In the genomic region with DNA sequence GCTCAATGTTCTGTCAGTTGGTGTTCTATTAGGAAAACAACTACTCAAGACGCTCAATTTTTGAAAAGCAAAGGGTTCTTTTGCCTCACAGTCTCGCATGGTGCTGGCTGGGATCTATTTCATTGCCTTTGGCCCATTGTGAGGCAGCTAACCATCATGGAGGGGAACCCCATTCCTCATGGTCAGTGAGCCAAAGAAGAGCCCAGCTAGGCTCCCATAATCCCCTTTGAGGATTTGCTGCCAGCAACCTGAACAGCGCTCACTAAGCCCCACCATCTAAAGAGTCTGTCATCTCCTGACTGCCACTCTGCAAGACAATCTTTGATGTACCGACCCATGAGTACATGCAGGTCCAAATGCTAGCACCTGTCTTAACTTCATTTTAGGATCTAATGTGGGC, we compare ENCODE assay signal across 25 mouse cellular contexts. TPM values are rescaled to one million over a fixed set of nuclear protein-coding genes. Genes with fewer than 3 reads are reported as not detected.
DNase-seq lines count a peak whose midpoint lies in the region; ATAC-seq and TF ChIP-seq lines count a peak whose summit lies in the region.
"Had no signal": no experiment of that assay in that cellular context is flagged by ENCODE, and none has a peak within 500 bp of the region (broad histone marks: within the 10 kb centered on the region; RNA-seq: fewer than 3 reads in every experiment).

No protein-coding gene starts in this region.

- H3K27ac ChIP-seq in forebrain, embryonic 10.5 days: no peak overlapping the region
- H3K27ac ChIP-seq in forebrain, embryonic 15.5 days (replicated peaks): no peak overlapping the region
- 0 out of 2 replicates have a peak overlapping the region, but pooled peaks have one; percentile 17 for H3K27ac ChIP-seq in midbrain, embryonic 10.5 days (replicated peaks)
- no peak overlapping the region for H3K27ac ChIP-seq in midbrain, postnatal 0 days (ENCODE audit: low read depth, low read length)
- H3K27ac ChIP-seq in midbrain, embryonic 13.5 days: no peak overlapping the region
- no peak overlapping the region for H3K27ac ChIP-seq in midbrain, embryonic 15.5 days
- no peak overlapping the region for H3K27ac ChIP-seq in kidney, adult 2 months (ENCODE audit: insufficient read depth, low read depth, low read length)
- H3K27ac ChIP-seq: heart, adult 2 months; heart, embryonic 10.5 days; heart, embryonic 13.5 days; hindbrain, embryonic 12.5 days had no signal

- no peak for TF ChIP-seq CTCF in midbrain, postnatal 0 days (IDR thresholded peaks at IDR 0.05)
- no peak for TF ChIP-seq CTCF in kidney, adult 2 months (conservative IDR thresholded peaks at IDR 0.05; ENCODE audit: insufficient read depth, insufficient read length, low read depth, low read length)

- H3K4me1 ChIP-seq in forebrain, embryonic 10.5 days: peaks cover 9% of the 10 kb centered on the region
- H3K4me1 ChIP-seq in forebrain, embryonic 15.5 days: no peaks in the 10 kb centered on the region
- H3K4me1 ChIP-seq in midbrain, embryonic 10.5 days: peaks cover 13% of the 10 kb centered on the region
- no peaks in the 10 kb centered on the region for H3K4me1 ChIP-seq in midbrain, postnatal 0 days (ENCODE audit: insufficient read depth, low read length)
- H3K4me1 ChIP-seq in midbrain, embryonic 13.5 days (replicated peaks): no peaks in the 10 kb centered on the region
- no peaks in the 10 kb centered on the region for H3K4me1 ChIP-seq in midbrain, embryonic 15.5 days
- no peaks in the 10 kb centered on the region for H3K4me1 ChIP-seq in kidney, adult 2 months (ENCODE audit: control insufficient read depth, insufficient read depth, low read length)
- H3K4me1 ChIP-seq: heart, embryonic 10.5 days; heart, embryonic 13.5 days; hindbrain, embryonic 12.5 days had no signal

- peak; percentile 26 for DNase-seq in forebrain, embryonic 10.5 days (ENCODE audit: extremely low spot score, low spot score)
- peak; percentile 41 for DNase-seq in midbrain, embryonic 10.5 days (ENCODE audit: low spot score)
- DNase-seq in midbrain, postnatal 0 days (ENCODE audit: low spot score): no peak
- DNase-seq in retina, postnatal 7 days (ENCODE audit: low read depth, low spot score): peak; percentile 6
- DNase-seq in kidney, adult 2 months: no peak
- DNase-seq: adrenal gland, adult 8-10 months; adrenal gland, postnatal 25 days; cerebellum, adult 11-12 months; cerebellum, adult 8-10 months; cerebellum, postnatal 10 days; cerebellum, postnatal 36 days; gastrocnemius, postnatal 25 days; heart, adult 2 months; heart, postnatal 14 days had no signal

- H3K9me3 ChIP-seq in forebrain, embryonic 10.5 days: no peaks in the 10 kb centered on the region
- H3K9me3 ChIP-seq in forebrain, embryonic 15.5 days: no peaks in the 10 kb centered on the region
- 0 out of 2 replicates have a peak, but pooled peaks cover 4% of the 10 kb centered on the region for H3K9me3 ChIP-seq in midbrain, embryonic 10.5 days (replicated peaks)
- H3K9me3 ChIP-seq in midbrain, postnatal 0 days (ENCODE audit: low read length): no peaks in the 10 kb centered on the region
- peaks cover 5% of the 10 kb centered on the region; the same call in 1 of the 2 replicates for H3K9me3 ChIP-seq in midbrain, embryonic 13.5 days
- H3K9me3 ChIP-seq in midbrain, embryonic 15.5 days: no peaks in the 10 kb centered on the region
- H3K9me3 ChIP-seq: heart, embryonic 10.5 days; hindbrain, embryonic 12.5 days had no signal

- no peak for TF ChIP-seq POLR2A in kidney, adult 2 months (IDR thresholded peaks at IDR 0.05; ENCODE audit: low read depth, low read length)

- H3K9ac ChIP-seq in forebrain, embryonic 15.5 days (replicated peaks): no peak overlapping the region
- H3K9ac ChIP-seq in midbrain, postnatal 0 days (replicated peaks; ENCODE audit: low read length, poor library complexity, severe bottlenecking): no peak overlapping the region
- no peak overlapping the region for H3K9ac ChIP-seq in midbrain, embryonic 13.5 days (replicated peaks)
- no peak overlapping the region for H3K9ac ChIP-seq in midbrain, embryonic 15.5 days
- H3K9ac ChIP-seq: heart, embryonic 13.5 days; hindbrain, embryonic 12.5 days had no signal

- no peaks in the 10 kb centered on the region for H3K36me3 ChIP-seq in forebrain, embryonic 10.5 days (replicated peaks)
- H3K36me3 ChIP-seq in forebrain, embryonic 15.5 days: no peaks in the 10 kb centered on the region
- no peaks in the 10 kb centered on the region for H3K36me3 ChIP-seq in midbrain, embryonic 10.5 days
- no peaks in the 10 kb centered on the region for H3K36me3 ChIP-seq in midbrain, postnatal 0 days (ENCODE audit: insufficient read depth, low read length)
- H3K36me3 ChIP-seq in midbrain, embryonic 13.5 days: no peaks in the 10 kb centered on the region
- no peaks in the 10 kb centered on the region for H3K36me3 ChIP-seq in midbrain, embryonic 15.5 days (replicated peaks)
- no peaks in the 10 kb centered on the region for H3K36me3 ChIP-seq in kidney, adult 2 months (ENCODE audit: control insufficient read depth, insufficient read depth, low read length)
- H3K36me3 ChIP-seq: heart, embryonic 10.5 days; heart, embryonic 13.5 days; hindbrain, embryonic 12.5 days had no signal

- no peak overlapping the region for H3K4me3 ChIP-seq in forebrain, embryonic 10.5 days
- H3K4me3 ChIP-seq in forebrain, embryonic 15.5 days: no peak overlapping the region
- H3K4me3 ChIP-seq in midbrain, embryonic 10.5 days: no peak overlapping the region
- H3K4me3 ChIP-seq in midbrain, postnatal 0 days (ENCODE audit: low read depth, low read length): no peak overlapping the region
- no peak overlapping the region for H3K4me3 ChIP-seq in midbrain, embryonic 13.5 days (replicated peaks)
- no peak overlapping the region for H3K4me3 ChIP-seq in midbrain, embryonic 15.5 days
- H3K4me3 ChIP-seq in kidney, adult 2 months (ENCODE audit: insufficient read depth, low read depth, low read length): no peak overlapping the region
- H3K4me3 ChIP-seq: heart, adult 2 months; heart, embryonic 10.5 days; heart, embryonic 13.5 days; hindbrain, embryonic 12.5 days had no signal

- H3K4me2 ChIP-seq in forebrain, embryonic 15.5 days (replicated peaks): no peak overlapping the region
- H3K4me2 ChIP-seq in midbrain, postnatal 0 days (ENCODE audit: low read depth, low read length, poor library complexity, severe bottlenecking): no peak overlapping the region
- H3K4me2 ChIP-seq in midbrain, embryonic 13.5 days (replicated peaks): no peak overlapping the region
- H3K4me2 ChIP-seq in midbrain, embryonic 15.5 days: no peak overlapping the region
- H3K4me2 ChIP-seq: heart, embryonic 13.5 days; hindbrain, embryonic 12.5 days had no signal

- H3K27me3 ChIP-seq in forebrain, embryonic 10.5 days (ENCODE audit: poor library complexity, severe bottlenecking): peaks cover 32% of the 10 kb centered on the region
- H3K27me3 ChIP-seq in forebrain, embryonic 15.5 days: no peaks in the 10 kb centered on the region
- no peaks in the 10 kb centered on the region for H3K27me3 ChIP-seq in midbrain, embryonic 10.5 days (ENCODE audit: low read depth, poor library complexity, severe bottlenecking)
- H3K27me3 ChIP-seq in midbrain, postnatal 0 days (ENCODE audit: insufficient read depth, low read length): no peaks in the 10 kb centered on the region
- no peaks in the 10 kb centered on the region for H3K27me3 ChIP-seq in midbrain, embryonic 13.5 days
- H3K27me3 ChIP-seq in midbrain, embryonic 15.5 days (replicated peaks): no peaks in the 10 kb centered on the region
- no peaks in the 10 kb centered on the region for H3K27me3 ChIP-seq in kidney, adult 2 months (replicated peaks; ENCODE audit: control insufficient read depth, insufficient read depth, low read length)
- H3K27me3 ChIP-seq: heart, embryonic 13.5 days; hindbrain, embryonic 12.5 days had no signal

- 30% methylated on average over 4 of the region's 4 CpGs for WGBS in forebrain, embryonic 10.5 days
- WGBS in forebrain, embryonic 15.5 days: 24% methylated on average over 4 of the region's 4 CpGs
- 27% methylated on average over 4 of the region's 4 CpGs for WGBS in midbrain, embryonic 10.5 days
- WGBS in midbrain, postnatal 0 days: 42% methylated on average over 4 of the region's 4 CpGs
- 10% methylated on average over 4 of the region's 4 CpGs for whole genome bisulfite sequencing in midbrain, embryonic 13.5 days
- 20% methylated on average over 4 of the region's 4 CpGs for WGBS in midbrain, embryonic 15.5 days
- 79% methylated on average over 4 of the region's 4 CpGs for WGBS in kidney, adult 2 months

- no peak for ATAC-seq in forebrain, embryonic 15.5 days (replicated peaks)
- no peak for ATAC-seq in midbrain, postnatal 0 days (ENCODE audit: low FRiP score)
- peak; percentile 14; the same call in 1 of the 2 replicates for ATAC-seq in midbrain, embryonic 13.5 days
- ATAC-seq in midbrain, embryonic 15.5 days (replicated peaks): no peak
- ATAC-seq: activated CD4-positive, CD25-positive, alpha-beta regulatory T cell, adult 4 months; CD4-positive, CD25-positive, alpha-beta regulatory T cell, adult 4 months; forebrain, embryonic 14.5 days; hindbrain, embryonic 16.5 days; inflammation-experienced regulatory T-cells, adult 6 months had no signal

RNA-seq across cellular contexts. Expression of a gene that starts 53.1 kb away (rescaled TPM):
- polyA plus RNA-seq in forebrain, embryonic 10.5 days (2016; fragmentation: Nextera tagmentation; extraction: Ambion mirVana): 24.2 and 25.9 TPM in 2 replicates
- polyA plus RNA-seq in forebrain, embryonic 15.5 days (2015; fragmentation: Nextera tagmentation; extraction: Ambion mirVana): 9.5 and 10.1 TPM in 2 replicates
- 20.7 and 23.6 TPM in 2 replicates for polyA plus RNA-seq in midbrain, embryonic 10.5 days (2016; fragmentation: Nextera tagmentation; extraction: Ambion mirVana)
- total RNA-seq in midbrain, postnatal 0 days (2014; rRNA removed): 6.2 and 8.0 TPM in 2 replicates
- polyA plus RNA-seq in midbrain, postnatal 0 days (2015; fragmentation: Nextera tagmentation; extraction: Ambion mirVana): 4.7 and 5.2 TPM in 2 replicates
- 10.5 and 10.8 TPM in 2 replicates for polyA plus RNA-seq in midbrain, embryonic 13.5 days (2015; fragmentation: Nextera tagmentation; extraction: Ambion mirVana)
- 8.9 and 9.7 TPM in 2 replicates for polyA plus RNA-seq in midbrain, embryonic 15.5 days (2015; fragmentation: Nextera tagmentation; extraction: Ambion mirVana)
- polyA plus RNA-seq in kidney, adult 2 months (2012; rRNA removed): 2.7 and 3.1 TPM in 2 replicates

Comparison
In these comparisons a context has a peak if more than half of its experiments do, and no peak if none do; other contexts are left out.
1. DNase-seq: peak in forebrain, embryonic 10.5 days (single experiment), midbrain, embryonic 10.5 days (single experiment) and retina, postnatal 7 days (single experiment); none in midbrain, postnatal 0 days (single experiment) and kidney, adult 2 months (single experiment).